Mouse (Mus musculus) lung, adult 2 months (tissue): ENCODE results near the gene Mlf2. TPM values are rescaled to one million over a fixed set of nuclear protein-coding genes. Genes with fewer than 3 reads are reported as not detected.

ENCODE experiments used
- DNase-seq: peaks from one replicate; pipeline ENCODE4 v3.0.0; 2022
- H3K4me1 ChIP-seq: fragments of 200-500 bp; 2 replicates; pipeline ENCODE4 v1.6.1; 2011; ENCODE audit warnings: low read length; ENCODE audit not compliant: control insufficient read depth, insufficient read depth
- H3K4me3 ChIP-seq: fragments of 200-500 bp; replicated peaks from 2 replicates; pipeline ENCODE3; 2011; ENCODE audit warnings: low read depth, mild to moderate bottlenecking, control low read depth, low read length; ENCODE audit errors: extremely low read depth
- CTCF ChIP-seq: fragments of 200-500 bp; IDR thresholded peaks from 2 replicates; pipeline ENCODE4 v1.5.1; 2011; ENCODE audit warnings: mild to moderate bottlenecking, low read length, control low read depth; ENCODE audit not compliant: insufficient read depth
- POLR2A ChIP-seq: fragments of 200-500 bp; IDR thresholded peaks from 2 replicates; pipeline ENCODE4 v1.6.1; 2011; ENCODE audit warnings: low read depth, mild to moderate bottlenecking, control low read depth, low read length, borderline replicate concordance; ENCODE audit errors: extremely low read depth
- WGBS: fragments of 180-500 bp; shearing (Covaris S2); methylation state at CpG from one replicate; pipeline ENCODE4 v1.1.7; 2018; 5-methylcytosine and 5-hydroxymethylcytosine counted together
- polyA plus RNA-seq: library from polyadenylated mRNA; depleted of rRNA; stranded (reverse); fragments of >200 nt; gene quantifications from 2 replicates; pipeline ENCODE4 v1.2.3, GENCODE M21; 2012

Gene Mlf2
- polyA plus RNA-seq, 1 experiment = 336 TPM

DNA sequence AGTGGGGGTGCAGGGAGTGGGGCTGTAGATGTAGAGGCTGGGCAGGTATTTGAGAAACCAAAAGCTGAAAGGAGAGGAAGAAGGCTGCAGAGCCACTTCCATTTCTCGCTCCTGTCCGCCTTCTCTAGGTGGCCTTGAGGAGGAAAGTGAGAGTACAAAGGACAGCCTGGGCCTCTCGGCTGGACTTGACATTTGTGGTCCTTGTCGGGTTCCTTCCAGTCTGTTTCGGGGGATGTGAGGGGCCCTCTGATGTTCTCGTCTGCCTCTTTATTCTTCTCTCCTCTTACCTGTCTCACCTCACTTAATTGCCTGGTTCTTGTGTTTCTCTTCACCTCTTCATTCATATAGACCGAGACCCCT is 12.9 kb upstream of the Mlf2 start:
- 11% methylated on average over 7 of the region's 7 CpGs for WGBS

DNA sequence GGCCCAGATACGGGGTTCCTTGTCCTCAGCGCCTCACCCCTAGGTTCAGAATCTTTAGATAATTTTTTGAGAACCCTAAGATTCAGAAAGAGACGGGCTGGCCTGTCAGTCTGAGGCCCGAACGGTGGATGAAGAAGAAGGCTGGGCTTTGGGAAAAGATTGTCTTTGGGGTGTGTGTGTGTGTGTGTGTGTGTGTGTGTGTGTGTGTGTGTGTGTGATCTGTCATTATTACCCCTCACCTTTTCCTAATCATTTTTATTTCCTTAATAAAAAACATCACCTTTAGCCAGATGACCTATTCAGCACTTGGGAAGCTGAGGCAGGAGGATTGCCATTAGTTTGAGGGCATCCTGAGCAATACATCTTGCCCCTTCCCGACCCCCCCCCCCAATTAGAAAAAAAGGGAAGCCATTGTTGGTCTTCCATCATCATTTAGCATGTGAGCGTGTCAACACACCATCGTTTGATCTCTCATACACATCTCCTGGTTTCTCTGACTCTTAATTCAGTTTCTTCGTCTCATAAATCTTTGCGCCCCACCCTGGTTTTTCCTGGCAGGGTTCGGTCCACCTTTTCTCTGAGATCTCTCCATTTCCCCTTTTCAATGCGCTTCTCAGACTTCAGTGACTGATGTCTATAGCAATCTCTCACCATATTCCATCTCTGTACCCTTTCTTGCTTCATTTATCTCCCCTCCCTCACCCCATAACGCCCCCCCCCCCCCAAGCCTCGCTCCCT is 12.1 kb upstream of the Mlf2 start:
- 20% methylated on average over 14 of the region's 14 CpGs for WGBS
- no peak for DNase-seq
- TF ChIP-seq POLR2A (no peak), CTCF (no peak)
- H3K4me1 ChIP-seq = peaks cover 19% of the 10 kb centered on the region
- peak overlapping the region; percentile 51 for H3K4me3 ChIP-seq

More for the DNA sequence above, 12.9 kb upstream of the Mlf2 start:
- no peak for TF ChIP-seq POLR2A
- no peak for TF ChIP-seq CTCF
- Histone ChIP-seq H3K4me3 (peak overlapping the region; percentile 79), H3K4me1 (peaks cover 19% of the 10 kb centered on the region)
- DNase-seq = no peak

DNA sequence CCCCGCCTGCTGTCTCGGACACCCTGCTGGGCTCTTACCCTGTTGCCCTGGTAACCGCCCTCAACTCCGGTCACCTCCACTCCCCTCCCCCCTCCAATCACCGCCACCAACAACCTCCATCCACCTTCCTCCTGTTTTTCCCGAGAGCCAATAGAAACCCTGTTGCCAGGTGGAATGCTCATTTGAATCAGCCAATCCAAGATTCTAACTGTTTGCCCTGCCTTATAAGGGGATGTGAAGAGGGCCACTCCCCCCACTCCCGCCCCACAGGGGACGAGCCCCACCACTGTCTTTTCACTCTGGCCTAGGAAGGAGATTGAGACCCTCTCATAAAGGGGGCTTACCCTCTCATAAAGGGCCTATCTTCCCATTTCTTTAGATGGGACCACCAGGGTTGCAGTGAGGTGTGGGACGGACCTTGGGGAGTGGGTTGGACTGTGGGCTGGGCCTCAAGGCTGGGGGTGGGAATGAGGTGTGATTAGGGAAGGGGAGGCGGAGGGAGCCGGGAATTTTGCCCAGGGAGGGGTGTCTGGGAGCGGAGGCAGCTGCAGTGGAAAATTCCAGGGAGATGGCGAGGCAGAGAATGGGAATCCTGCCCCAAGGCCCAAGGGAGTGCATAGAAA is 11.4 kb upstream of the Mlf2 start, which contains the start of gene Ptms:
Ptms (minus strand) TSS at position 409 of the 623 bp plus-strand sequence.
- TF ChIP-seq POLR2A (peak; percentile 43; the same call in 1 of the 2 replicates), CTCF (no peak)
- DNase-seq = peak; percentile 91
- Histone ChIP-seq H3K4me3 (peak within 1 kb of the TSS; percentile 91), H3K4me1 (peaks cover 19% of the 10 kb centered on the region)
- 7% methylated on average over 13 of the region's 13 CpGs for WGBS

GRCm38 (mm10) chr6:124920318-124921085 is 10.7 kb upstream of the Mlf2 start:
- peaks cover 22% of the 10 kb centered on the region for H3K4me1 ChIP-seq
- TF ChIP-seq CTCF (no peak), POLR2A (no peak)
- no peak overlapping the region for H3K4me3 ChIP-seq
- 28% methylated on average over 9 of the region's 9 CpGs for WGBS
- no peak for DNase-seq

- 41% methylated on average over 4 of the region's 4 CpGs for WGBS
- H3K4me3 ChIP-seq = no peak overlapping the region
- TF ChIP-seq POLR2A = no peak
- TF ChIP-seq CTCF = no peak
- peaks cover 17% of the 10 kb centered on the region for H3K4me1 ChIP-seq
- DNase-seq = no peak
Measured at GRCm38 (mm10) chr6:124921539-124921938, 9.6 kb upstream of the Mlf2 start.

- Histone ChIP-seq H3K4me1 (peaks cover 17% of the 10 kb centered on the region), H3K4me3 (peak overlapping the region; percentile 62)
- TF ChIP-seq CTCF = no peak
- TF ChIP-seq POLR2A = 0 out of 2 replicates have a peak, but pooled peaks have one; percentile 10
- WGBS = 34% methylated on average over 12 of the region's 12 CpGs
- DNase-seq = no peak
Measured at GRCm38 (mm10) chr6:124925173-124925793, 5.9 kb upstream of the Mlf2 start.

DNA sequence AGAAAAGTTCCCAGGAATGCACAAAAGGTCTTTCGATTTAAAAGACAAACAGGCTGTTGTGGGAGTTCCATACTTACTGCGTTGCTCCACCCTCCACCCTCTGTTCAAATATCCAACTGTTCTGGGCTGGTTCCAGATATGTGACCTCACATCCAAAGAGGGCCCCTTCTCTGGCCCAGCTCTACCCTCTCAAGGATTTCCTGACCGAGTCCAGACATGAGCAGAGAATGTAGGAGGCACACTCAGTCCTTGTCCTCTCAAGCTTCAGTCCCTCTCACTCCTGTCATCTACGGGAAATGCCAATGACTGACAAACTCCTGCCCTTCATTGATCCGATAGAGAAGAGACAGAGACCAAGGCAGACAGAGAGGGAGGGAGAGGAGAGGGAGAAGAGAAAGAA is 5.2 kb upstream of the Mlf2 start:
- TF ChIP-seq POLR2A (0 out of 2 replicates have a peak, but pooled peaks have one; percentile 20), CTCF (no peak)
- peak overlapping the region; percentile 62 for H3K4me3 ChIP-seq
- peak; percentile 65 for DNase-seq
- WGBS = 18% methylated on average over 5 of the region's 5 CpGs
- H3K4me1 ChIP-seq = peaks cover 13% of the 10 kb centered on the region; the same call in 1 of the 2 replicates

DNA sequence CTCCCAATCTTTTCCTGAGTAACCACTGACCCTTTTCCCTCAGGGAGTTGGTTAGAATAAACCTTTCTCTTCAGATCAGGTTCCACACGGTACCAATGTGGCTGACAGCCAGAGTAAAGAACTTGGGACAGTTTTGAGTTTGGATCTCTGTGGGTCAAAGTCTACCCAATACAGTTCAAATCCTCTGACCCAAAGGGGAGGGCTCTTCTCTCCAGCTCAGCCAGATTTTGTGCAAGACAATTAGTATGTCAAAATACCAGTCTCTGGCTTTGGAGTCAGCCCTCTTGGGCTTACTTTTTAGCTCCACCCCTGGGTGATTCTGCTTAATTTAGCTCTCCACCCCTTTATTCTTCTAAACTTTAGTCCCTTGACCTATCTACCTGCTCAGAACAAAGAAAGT is 955 bp upstream of the Mlf2 start:
- Histone ChIP-seq H3K4me1 (peaks cover 11% of the 10 kb centered on the region), H3K4me3 (peak overlapping the region; percentile 55)
- no peak for DNase-seq
- TF ChIP-seq CTCF = no peak
- TF ChIP-seq POLR2A = no peak
- 42% methylated on average over 1 of the region's 1 CpGs for WGBS

GRCm38 (mm10) chr6:124931525-124932313 is 533 bp downstream of the Mlf2 start:
- Histone ChIP-seq H3K4me3 (peak overlapping the region; percentile 84), H3K4me1 (peaks cover 4% of the 10 kb centered on the region; the same call in 1 of the 2 replicates)
- TF ChIP-seq POLR2A (no peak), CTCF (peak; percentile 35; the same call in 1 of the 2 replicates)
- WGBS = 1% methylated on average over 48 of the region's 48 CpGs
- DNase-seq = no peak
